Mouse (Mus musculus): ENCODE results near the gene Rhoc. TPM values are rescaled to one million over a fixed set of nuclear protein-coding genes. Genes with fewer than 3 reads are reported as not detected.

Rhoc gene
- polyA plus RNA-seq, 1 experiment from 2014 or later: 62.4 TPM

DNA sequence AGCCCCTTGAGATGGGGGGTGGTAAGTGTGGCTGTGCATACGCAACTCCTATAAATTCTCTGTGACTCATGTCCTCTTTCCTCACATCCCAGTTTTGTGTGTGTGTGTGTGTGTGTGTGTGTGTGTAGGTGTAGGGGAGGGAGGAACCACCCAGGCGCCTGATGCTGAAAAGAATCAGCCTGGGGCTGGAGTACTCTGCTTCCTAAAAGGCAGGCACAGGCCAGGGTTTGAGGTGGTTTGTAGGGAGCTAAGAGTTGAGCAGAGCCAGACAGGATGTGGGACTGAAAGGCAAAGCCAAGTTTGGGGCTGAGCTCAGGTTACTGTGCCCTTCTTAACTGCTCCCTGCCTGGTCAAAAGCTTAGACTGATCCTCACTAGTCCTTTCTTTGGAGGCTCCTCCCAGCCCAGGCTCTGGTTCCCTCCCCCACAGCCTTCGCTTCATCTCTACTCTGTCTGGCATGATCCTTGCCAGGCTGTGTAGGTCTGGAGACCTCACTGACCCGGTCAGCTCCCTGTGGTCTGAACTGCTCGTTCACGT, 2.3 kb downstream of the Rhoc start:
- peaks cover 3% of the 10 kb centered on the region; the same call in 1 of the 2 replicates for H3K27me3 ChIP-seq (replicated peaks; ENCODE audit: control insufficient read depth, insufficient read depth, low read length)
- peaks cover 18% of the 10 kb centered on the region; the same call in 1 of the 2 replicates for H3K4me1 ChIP-seq (ENCODE audit: control insufficient read depth, insufficient read depth, low read length)
- no peaks in the 10 kb centered on the region for H3K9me3 ChIP-seq (replicated peaks; ENCODE audit: control insufficient read depth, low read length)
- 0 out of 2 replicates have a peak overlapping the region, but pooled peaks have one; percentile 49 for H3K4me3 ChIP-seq (ENCODE audit: low read depth, low read length)
- DNase-seq (ENCODE audit: low spot score): peak; percentile 20
- 29% methylated on average over 6 of the region's 6 CpGs for WGBS
- peak overlapping the region; percentile 96 for H3K4me2 ChIP-seq (ENCODE audit: low read length)
- no peak overlapping the region for H3K27ac ChIP-seq (ENCODE audit: low read depth, low read length)
- no peak for ATAC-seq
- H3K36me3 ChIP-seq (ENCODE audit: control insufficient read depth, insufficient read depth, low read length): peaks cover 9% of the 10 kb centered on the region; the same call in 1 of the 2 replicates
- H3K9ac ChIP-seq (ENCODE audit: low read length): no peak overlapping the region

- Histone ChIP-seq H3K4me1 (ENCODE audit: control insufficient read depth, insufficient read depth, low read length) (peaks cover 22% of the 10 kb centered on the region; the same call in 1 of the 2 replicates), H3K4me3 (ENCODE audit: low read depth, low read length) (no peak overlapping the region), H3K27me3 (replicated peaks; ENCODE audit: control insufficient read depth, insufficient read depth, low read length) (no peaks in the 10 kb centered on the region), H3K4me2 (ENCODE audit: low read length) (peak overlapping the region; percentile 96), H3K27ac (ENCODE audit: low read depth, low read length) (no peak overlapping the region), H3K36me3 (ENCODE audit: control insufficient read depth, insufficient read depth, low read length) (peaks cover 9% of the 10 kb centered on the region; the same call in 1 of the 2 replicates), H3K9me3 (replicated peaks; ENCODE audit: control insufficient read depth, low read length) (no peaks in the 10 kb centered on the region), H3K9ac (ENCODE audit: low read length) (no peak overlapping the region; the same call in 1 of the 2 replicates)
- ATAC-seq (no peak), DNase-seq (ENCODE audit: low spot score) (no peak)
- 23% methylated on average over 4 of the region's 4 CpGs for WGBS
Observed at GRCm38 (mm10) chr3:104791017-104791416, 2.8 kb downstream of the Rhoc start.

GRCm38 (mm10) chr3:104791671-104792070, 3.5 kb downstream of the Rhoc start:
- Histone ChIP-seq H3K36me3 (ENCODE audit: control insufficient read depth, insufficient read depth, low read length) (peaks cover 12% of the 10 kb centered on the region; the same call in 1 of the 2 replicates), H3K4me2 (ENCODE audit: low read length) (no peak overlapping the region), H3K4me1 (ENCODE audit: control insufficient read depth, insufficient read depth, low read length) (peaks cover 22% of the 10 kb centered on the region; the same call in 1 of the 2 replicates), H3K27me3 (replicated peaks; ENCODE audit: control insufficient read depth, insufficient read depth, low read length) (no peaks in the 10 kb centered on the region), H3K27ac (ENCODE audit: low read depth, low read length) (no peak overlapping the region), H3K9ac (ENCODE audit: low read length) (no peak overlapping the region), H3K4me3 (ENCODE audit: low read depth, low read length) (no peak overlapping the region), H3K9me3 (replicated peaks; ENCODE audit: control insufficient read depth, low read length) (no peaks in the 10 kb centered on the region)
- ATAC-seq (no peak), DNase-seq (ENCODE audit: low spot score) (no peak)
- 93% methylated on average over 8 of the region's 8 CpGs for WGBS

GRCm38 (mm10) chr3:104792360-104793270, 4.4 kb downstream of the Rhoc start:
- H3K36me3 ChIP-seq (ENCODE audit: control insufficient read depth, insufficient read depth, low read length): peaks cover 16% of the 10 kb centered on the region; the same call in 1 of the 2 replicates
- no peaks in the 10 kb centered on the region for H3K27me3 ChIP-seq (replicated peaks; ENCODE audit: control insufficient read depth, insufficient read depth, low read length)
- H3K4me3 ChIP-seq (ENCODE audit: low read depth, low read length): no peak overlapping the region
- H3K4me1 ChIP-seq (ENCODE audit: control insufficient read depth, insufficient read depth, low read length): peaks cover 22% of the 10 kb centered on the region; the same call in 1 of the 2 replicates
- no peak for DNase-seq (ENCODE audit: low spot score)
- no peak overlapping the region for H3K4me2 ChIP-seq (ENCODE audit: low read length)
- H3K9me3 ChIP-seq (replicated peaks; ENCODE audit: control insufficient read depth, low read length): no peaks in the 10 kb centered on the region
- H3K9ac ChIP-seq (ENCODE audit: low read length): no peak overlapping the region
- 77% methylated on average over 15 of the region's 15 CpGs for WGBS
- no peak overlapping the region for H3K27ac ChIP-seq (ENCODE audit: low read depth, low read length)
- no peak for ATAC-seq

DNA sequence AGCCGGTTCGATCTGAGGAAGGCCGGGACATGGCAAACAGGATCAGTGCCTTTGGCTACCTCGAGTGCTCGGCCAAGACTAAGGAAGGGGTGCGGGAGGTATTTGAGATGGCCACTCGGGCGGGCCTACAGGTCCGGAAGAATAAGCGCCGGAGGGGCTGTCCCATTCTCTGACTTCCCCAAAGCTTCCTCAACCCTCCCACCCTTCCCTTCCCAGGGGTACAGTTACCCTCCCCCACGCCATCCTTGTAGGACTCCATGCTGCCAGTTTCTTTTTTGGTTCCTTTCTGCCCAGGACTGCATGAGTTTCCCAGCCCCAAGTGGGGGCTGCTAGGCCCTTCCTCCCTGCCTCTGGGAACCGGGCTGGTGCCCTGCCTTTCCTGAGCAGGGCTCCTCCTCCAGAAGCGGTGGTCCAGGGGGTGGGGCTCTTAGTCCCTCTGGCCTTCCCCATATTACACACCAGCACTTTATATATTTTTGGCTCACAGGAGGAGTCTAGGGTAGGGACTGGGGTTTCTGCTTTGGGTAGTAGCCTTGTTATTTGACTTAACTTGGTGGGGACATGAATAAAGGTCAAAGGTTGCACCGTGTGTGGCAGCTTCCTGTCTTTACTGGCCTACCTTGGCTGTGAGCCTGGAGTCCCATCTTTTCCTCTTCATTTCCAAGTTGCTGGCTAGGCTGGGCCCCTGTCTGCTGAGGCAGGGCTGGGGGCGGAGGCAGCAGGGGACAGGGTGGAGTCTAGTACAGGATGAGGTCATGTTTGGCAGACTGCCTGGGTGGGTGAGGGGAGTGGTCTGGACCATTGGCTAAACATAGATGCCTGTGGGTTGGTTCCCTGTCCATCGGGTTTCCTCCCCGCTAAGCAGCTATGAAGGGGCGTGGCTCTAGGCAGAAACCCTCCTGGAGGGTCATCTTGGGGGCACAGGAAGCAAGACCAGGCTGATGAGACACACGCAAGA, 6.0 kb downstream of the Rhoc start:
- Histone ChIP-seq H3K27me3 (replicated peaks; ENCODE audit: control insufficient read depth, insufficient read depth, low read length) (no peaks in the 10 kb centered on the region), H3K4me2 (ENCODE audit: low read length) (no peak overlapping the region), H3K4me1 (ENCODE audit: control insufficient read depth, insufficient read depth, low read length) (peaks cover 18% of the 10 kb centered on the region; the same call in 1 of the 2 replicates), H3K9ac (ENCODE audit: low read length) (no peak overlapping the region), H3K36me3 (ENCODE audit: control insufficient read depth, insufficient read depth, low read length) (peaks cover 16% of the 10 kb centered on the region; the same call in 1 of the 2 replicates), H3K4me3 (ENCODE audit: low read depth, low read length) (no peak overlapping the region), H3K9me3 (replicated peaks; ENCODE audit: control insufficient read depth, low read length) (no peaks in the 10 kb centered on the region), H3K27ac (ENCODE audit: low read depth, low read length) (peak overlapping the region; percentile 60; the same call in 1 of the 2 replicates)
- WGBS: 45% methylated on average over 20 of the region's 20 CpGs
- peak; percentile 90 for ATAC-seq
- DNase-seq (ENCODE audit: low spot score): peak; percentile 93

GRCm38 (mm10) chr3:104794953-104795470, 6.8 kb downstream of the Rhoc start:
- ATAC-seq: no peak
- Histone ChIP-seq H3K36me3 (ENCODE audit: control insufficient read depth, insufficient read depth, low read length) (peaks cover 21% of the 10 kb centered on the region; the same call in 1 of the 2 replicates), H3K9me3 (replicated peaks; ENCODE audit: control insufficient read depth, low read length) (no peaks in the 10 kb centered on the region), H3K9ac (ENCODE audit: low read length) (no peak overlapping the region), H3K4me1 (ENCODE audit: control insufficient read depth, insufficient read depth, low read length) (peaks cover 17% of the 10 kb centered on the region; the same call in 1 of the 2 replicates), H3K27ac (ENCODE audit: low read depth, low read length) (no peak overlapping the region), H3K4me2 (ENCODE audit: low read length) (no peak overlapping the region), H3K27me3 (replicated peaks; ENCODE audit: control insufficient read depth, insufficient read depth, low read length) (no peaks in the 10 kb centered on the region), H3K4me3 (ENCODE audit: low read depth, low read length) (no peak overlapping the region)
- WGBS: 77% methylated on average over 12 of the region's 12 CpGs
- no peak for DNase-seq (ENCODE audit: low spot score)

GRCm38 (mm10) chr3:104795661-104796340, 7.6 kb downstream of the Rhoc start:
- ATAC-seq (no peak), DNase-seq (ENCODE audit: low spot score) (no peak)
- Histone ChIP-seq H3K27me3 (replicated peaks; ENCODE audit: control insufficient read depth, insufficient read depth, low read length) (no peaks in the 10 kb centered on the region), H3K9me3 (replicated peaks; ENCODE audit: control insufficient read depth, low read length) (no peaks in the 10 kb centered on the region), H3K4me3 (ENCODE audit: low read depth, low read length) (no peak overlapping the region), H3K4me2 (ENCODE audit: low read length) (no peak overlapping the region), H3K4me1 (ENCODE audit: control insufficient read depth, insufficient read depth, low read length) (peaks cover 14% of the 10 kb centered on the region; the same call in 1 of the 2 replicates), H3K9ac (ENCODE audit: low read length) (no peak overlapping the region), H3K36me3 (ENCODE audit: control insufficient read depth, insufficient read depth, low read length) (peaks cover 29% of the 10 kb centered on the region; the same call in 1 of the 2 replicates), H3K27ac (ENCODE audit: low read depth, low read length) (peak overlapping the region; percentile 27; the same call in 1 of the 2 replicates)
- WGBS: 66% methylated on average over 15 of the region's 15 CpGs
